Mouse (Mus musculus): ENCODE data around the gene Pde3a.

GRCm38 (mm10) chr6:141245089-141245488, 4.0 kb upstream of the Pde3a start:
- no peak for TF ChIP-seq CTCF (IDR thresholded peaks at IDR 0.05; ENCODE audit: control insufficient read depth, insufficient read depth, insufficient read length)
- TF ChIP-seq MAX (IDR thresholded peaks at IDR 0.05), result no peak
